Mouse (Mus musculus) embryonic facial prominence, embryonic 14.5 days (tissue): ENCODE measurements around the gene Ephb4. TPM values are rescaled to one million over a fixed set of nuclear protein-coding genes. Genes with fewer than 3 reads are reported as not detected.
A peak's percentile ranks its signal among the peaks of the same experiment; 100 is the strongest.

Experiments used
- ATAC-seq: fragments of 200-750 bp; cut with Nextera tagmentation; 2 replicates; pipeline ENCODE4 v1.8.0; 2017; ENCODE audit warnings: low read depth, moderate number of reproducible peaks, moderate TSS enrichment
- DNase-seq: peaks from one replicate; pipeline ENCODE4 v3.0.0-alpha.2; 2015; ENCODE audit warnings: low spot score
- H3K27ac ChIP-seq: fragments of 300-500 bp; sonication (generic); replicated peaks from 2 replicates; pipeline ENCODE4 v1.5.1; 2014; ENCODE audit warnings: low read depth, mild to moderate bottlenecking, low read length, moderate library complexity
- H3K27me3 ChIP-seq: fragments of 300-500 bp; sonication (generic); replicated peaks from 2 replicates; pipeline ENCODE4 v1.6.1; 2014; ENCODE audit warnings: low read length; ENCODE audit not compliant: control insufficient read depth, insufficient read depth
- H3K36me3 ChIP-seq: fragments of 300-500 bp; sonication (generic); 2 replicates; pipeline ENCODE4 v1.6.1; 2014; ENCODE audit warnings: low read length, mixed read lengths; ENCODE audit not compliant: control insufficient read depth, insufficient read depth
- H3K4me1 ChIP-seq: fragments of 300-500 bp; sonication (generic); 2 replicates; pipeline ENCODE4 v1.6.1; 2014; ENCODE audit warnings: antibody characterized with exemption, low read length; ENCODE audit not compliant: control insufficient read depth, insufficient read depth
- H3K4me2 ChIP-seq: fragments of 300-500 bp; sonication (generic); 2 replicates; pipeline ENCODE4 v1.6.1; 2014; ENCODE audit warnings: low read depth, mild to moderate bottlenecking, low read length, moderate library complexity, mixed read lengths
- H3K4me3 ChIP-seq: fragments of 300-500 bp; sonication (generic); 2 replicates; pipeline ENCODE4 v1.5.1; 2014; ENCODE audit warnings: low read depth, mild to moderate bottlenecking, low read length
- H3K9ac ChIP-seq: fragments of 300-500 bp; sonication (generic); 2 replicates; pipeline ENCODE4 v1.6.1; 2014; ENCODE audit warnings: low read depth, mild to moderate bottlenecking, low read length, moderate library complexity, mixed read lengths
- H3K9me3 ChIP-seq: fragments of 300-500 bp; sonication (generic); 2 replicates; pipeline ENCODE4 v1.6.1; 2016; ENCODE audit warnings: low read length; ENCODE audit not compliant: control insufficient read depth
- WGBS: fragments of 180-500 bp; shearing (Covaris S2); extraction: QIAGEN DNeasy Blood & Tissue Kit; methylation state at CpG from one replicate; pipeline ENCODE4 v1.1.7; 2014; 5-methylcytosine and 5-hydroxymethylcytosine counted together
- polyA plus RNA-seq: library from polyadenylated mRNA; unstranded; fragments of >200 nt; fragmentation: Nextera tagmentation; extraction: Ambion mirVana; gene quantifications from 2 replicates; pipeline ENCODE4 v1.2.1, GENCODE M21; 2014

Gene Ephb4
- polyA plus RNA-seq, 1 experiment from 2014 or later, result 57.7 TPM

GRCm38 (mm10) chr5:137340222-137340621, 9.7 kb upstream of the Ephb4 start:
- ATAC-seq, result no peak
- Histone ChIP-seq H3K4me1 (peaks cover 7% of the 10 kb centered on the region), H3K9me3 (no peaks in the 10 kb centered on the region), H3K9ac (no peak overlapping the region), H3K27ac (peak overlapping the region; percentile 87), H3K4me2 (peak overlapping the region; percentile 83; the same call in 1 of the 2 replicates), H3K27me3 (no peaks in the 10 kb centered on the region), H3K36me3 (no peaks in the 10 kb centered on the region), H3K4me3 (no peak overlapping the region)
- 81% methylated on average over 6 of the region's 6 CpGs for WGBS
- no peak for DNase-seq

- no peak for ATAC-seq
- no peaks in the 10 kb centered on the region for H3K9me3 ChIP-seq
- H3K9ac ChIP-seq, result no peak overlapping the region
- H3K27ac ChIP-seq, result no peak overlapping the region
- 56% methylated on average over 7 of the region's 7 CpGs for WGBS
- no peak overlapping the region for H3K4me3 ChIP-seq
- peaks cover 15% of the 10 kb centered on the region for H3K4me1 ChIP-seq
- no peak for DNase-seq
- H3K27me3 ChIP-seq, result no peaks in the 10 kb centered on the region
- H3K36me3 ChIP-seq, result no peaks in the 10 kb centered on the region
- H3K4me2 ChIP-seq, result no peak overlapping the region
Observed at GRCm38 (mm10) chr5:137342407-137343012, 7.4 kb upstream of the Ephb4 start.

- H3K4me3 ChIP-seq, result no peak overlapping the region
- ATAC-seq (no peak), DNase-seq (no peak)
- H3K9me3 ChIP-seq, result no peaks in the 10 kb centered on the region
- H3K36me3 ChIP-seq, result no peaks in the 10 kb centered on the region
- no peaks in the 10 kb centered on the region for H3K27me3 ChIP-seq
- WGBS, result 90% methylated on average over 5 of the region's 5 CpGs
- peaks cover 14% of the 10 kb centered on the region for H3K4me1 ChIP-seq
- no peak overlapping the region for H3K27ac ChIP-seq
- no peak overlapping the region for H3K4me2 ChIP-seq
- no peak overlapping the region for H3K9ac ChIP-seq
Observed at GRCm38 (mm10) chr5:137343412-137343811, 6.5 kb upstream of the Ephb4 start.

- no peaks in the 10 kb centered on the region for H3K36me3 ChIP-seq
- DNase-seq (no peak), ATAC-seq (no peak)
- no peak overlapping the region for H3K27ac ChIP-seq
- H3K4me2 ChIP-seq, result no peak overlapping the region
- peaks cover 18% of the 10 kb centered on the region for H3K4me1 ChIP-seq
- H3K9me3 ChIP-seq, result no peaks in the 10 kb centered on the region
- H3K9ac ChIP-seq, result no peak overlapping the region
- H3K27me3 ChIP-seq, result no peaks in the 10 kb centered on the region
- no peak overlapping the region for H3K4me3 ChIP-seq
Observed at GRCm38 (mm10) chr5:137343869-137344268, 6.0 kb upstream of the Ephb4 start.

- Histone ChIP-seq H3K4me1 (peaks cover 17% of the 10 kb centered on the region), H3K36me3 (no peaks in the 10 kb centered on the region), H3K9me3 (no peaks in the 10 kb centered on the region), H3K27ac (no peak overlapping the region), H3K27me3 (no peaks in the 10 kb centered on the region), H3K4me2 (0 out of 2 replicates have a peak overlapping the region, but pooled peaks have one; percentile 12), H3K9ac (no peak overlapping the region), H3K4me3 (no peak overlapping the region)
- DNase-seq (peak; percentile 53), ATAC-seq (no peak)
- WGBS, result 12% methylated on average over 9 of the region's 9 CpGs
Observed at GRCm38 (mm10) chr5:137345821-137346220, 4.1 kb upstream of the Ephb4 start.

- H3K4me3 ChIP-seq, result no peak overlapping the region
Observed at GRCm38 (mm10) chr5:137346388-137346787, 3.5 kb upstream of the Ephb4 start.

GRCm38 (mm10) chr5:137346983-137347382, 2.9 kb upstream of the Ephb4 start:
- no peaks in the 10 kb centered on the region for H3K36me3 ChIP-seq
- H3K4me3 ChIP-seq, result no peak overlapping the region
- no peak for DNase-seq
- no peak for ATAC-seq
- no peak overlapping the region for H3K9ac ChIP-seq
- no peaks in the 10 kb centered on the region for H3K27me3 ChIP-seq
- no peak overlapping the region for H3K27ac ChIP-seq
- WGBS, result 82% methylated on average over 4 of the region's 4 CpGs
- H3K9me3 ChIP-seq, result no peaks in the 10 kb centered on the region
- H3K4me1 ChIP-seq, result peaks cover 17% of the 10 kb centered on the region
- no peak overlapping the region for H3K4me2 ChIP-seq

More at GRCm38 (mm10) chr5:137346388-137346787, 3.5 kb upstream of the Ephb4 start:
- no peaks in the 10 kb centered on the region for H3K27me3 ChIP-seq
- no peak overlapping the region for H3K9ac ChIP-seq
- WGBS, result 70% methylated on average over 1 of the region's 1 CpGs
- no peak overlapping the region for H3K27ac ChIP-seq
- DNase-seq, result no peak
- H3K4me2 ChIP-seq, result no peak overlapping the region
- H3K36me3 ChIP-seq, result no peaks in the 10 kb centered on the region
- H3K4me1 ChIP-seq, result peaks cover 17% of the 10 kb centered on the region
- H3K9me3 ChIP-seq, result no peaks in the 10 kb centered on the region
- no peak for ATAC-seq

- Histone ChIP-seq H3K4me1 (peaks cover 22% of the 10 kb centered on the region), H3K9ac (no peak overlapping the region), H3K27me3 (no peaks in the 10 kb centered on the region), H3K4me3 (no peak overlapping the region), H3K9me3 (no peaks in the 10 kb centered on the region), H3K36me3 (no peaks in the 10 kb centered on the region), H3K4me2 (peak overlapping the region; percentile 90; the same call in 1 of the 2 replicates), H3K27ac (no peak overlapping the region)
- 34% methylated on average over 7 of the region's 7 CpGs for WGBS
- ATAC-seq (no peak), DNase-seq (no peak)
Observed at GRCm38 (mm10) chr5:137347856-137348255, 2.1 kb upstream of the Ephb4 start.
